Mouse (Mus musculus) telencephalon, adult 2 months (tissue): ENCODE measurements around the gene Mid1.

Source experiments
- DNase-seq: peaks from one replicate; pipeline ENCODE4 v3.0.0-alpha.2; 2011; ENCODE audit warnings: low read depth, low spot score

The Mid1 gene

GRCm38 (mm10) chrX:169685131-169685530 is at the start of gene Mid1:
Mid1 (plus strand) TSS chrX:169685199.
- no peak for DNase-seq

- no peak for DNase-seq
Observed at GRCm38 (mm10) chrX:169673056-169673455, 11.9 kb upstream of the Mid1 start.

GRCm38 (mm10) chrX:169676313-169676712 is 8.7 kb upstream of the Mid1 start:
- no peak for DNase-seq

- no peak for DNase-seq
Observed at GRCm38 (mm10) chrX:169685731-169686130, 732 bp downstream of the Mid1 start.

GRCm38 (mm10) chrX:169691217-169691616 is 6.2 kb downstream of the Mid1 start:
- DNase-seq, result no peak

GRCm38 (mm10) chrX:169691675-169692074 is 6.7 kb downstream of the Mid1 start:
- DNase-seq, result no peak

- no peak for DNase-seq
Observed at GRCm38 (mm10) chrX:169692225-169692909, 7.4 kb downstream of the Mid1 start.

GRCm38 (mm10) chrX:169704016-169704602 is 19.1 kb downstream of the Mid1 start:
- DNase-seq, result no peak

- DNase-seq, result no peak
Observed at GRCm38 (mm10) chrX:169723511-169723910, 38.5 kb downstream of the Mid1 start.

- DNase-seq, result no peak
Observed at GRCm38 (mm10) chrX:169735387-169735969, 50.5 kb downstream of the Mid1 start.

GRCm38 (mm10) chrX:169758001-169758400 is 73.0 kb downstream of the Mid1 start:
- no peak for DNase-seq

- DNase-seq, result no peak
Observed at GRCm38 (mm10) chrX:169779535-169779934, 94.5 kb downstream of the Mid1 start, which contains the start of gene 4933400A11Rik. 4933400A11Rik (minus strand) TSS chrX:169779635.

GRCm38 (mm10) chrX:169789702-169790101 is 104.7 kb downstream of the Mid1 start:
- DNase-seq, result no peak

- DNase-seq, result no peak
Observed at GRCm38 (mm10) chrX:169792879-169793278, 107.9 kb downstream of the Mid1 start.

- DNase-seq, result no peak
Observed at GRCm38 (mm10) chrX:169794421-169794820, 109.4 kb downstream of the Mid1 start.

GRCm38 (mm10) chrX:169794831-169795311 is 109.9 kb downstream of the Mid1 start:
- DNase-seq, result no peak

GRCm38 (mm10) chrX:169797148-169797547 is 112.1 kb downstream of the Mid1 start:
- no peak for DNase-seq

GRCm38 (mm10) chrX:169798987-169799680 is 114.1 kb downstream of the Mid1 start:
- no peak for DNase-seq

- DNase-seq, result no peak
Observed at GRCm38 (mm10) chrX:169800238-169800637, 115.2 kb downstream of the Mid1 start.

- no peak for DNase-seq
Observed at GRCm38 (mm10) chrX:169805791-169806190, 120.8 kb downstream of the Mid1 start.

GRCm38 (mm10) chrX:169807744-169808143 is 122.7 kb downstream of the Mid1 start:
- DNase-seq, result no peak

- DNase-seq, result no peak
Observed at GRCm38 (mm10) chrX:169811318-169811717, 126.3 kb downstream of the Mid1 start.
